Mouse (Mus musculus) liver, embryonic 14.5 days (tissue): ENCODE measurements around the gene Gm10639.
"Not testable (repeated sequence)": the region's sequence is repeated elsewhere in the genome, so short reads cannot be mapped to it uniquely, and the experiment has no call there.

ENCODE experiments used
- CTCF ChIP-seq: IDR thresholded peaks from 2 replicates; pipeline ENCODE4 v1.5.1; 2016; ENCODE audit warnings: antibody characterized with exemption, low read depth, control low read depth
- EP300 ChIP-seq: IDR thresholded peaks from 2 replicates; pipeline ENCODE4 v1.6.1; 2016; ENCODE audit warnings: antibody characterized with exemption, low read depth

DNA sequence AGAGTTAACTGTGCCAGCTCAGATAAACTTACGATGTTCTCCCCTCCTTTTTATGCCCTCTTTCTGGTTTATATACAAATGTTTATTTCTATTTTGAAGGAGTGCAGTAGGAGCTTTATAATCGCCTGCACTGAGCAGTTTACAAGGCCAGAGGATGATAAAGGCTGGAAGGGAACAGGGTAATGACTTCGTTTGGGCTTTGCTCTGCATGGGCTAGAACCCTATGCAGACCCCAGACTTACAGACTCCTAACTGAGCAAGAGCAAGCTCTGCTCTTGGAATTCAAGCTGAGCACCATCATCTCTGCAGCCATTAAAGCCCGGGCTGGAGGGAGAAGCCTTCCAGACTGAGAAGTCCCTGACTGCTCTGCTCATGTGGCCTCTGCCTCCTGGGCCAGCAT lies 55.5 kb downstream of the Gm10639 start:
- TF ChIP-seq EP300, CTCF: not testable (repeated sequence)
